Mouse (Mus musculus): ENCODE results near the gene Pax7.

- TF ChIP-seq CTCF (IDR thresholded peaks at IDR 0.05; ENCODE audit: extremely low read depth, insufficient read length, insufficient replicate concordance, low read depth, low read length): no peak
- TF ChIP-seq POLR2A (IDR thresholded peaks at IDR 0.05; ENCODE audit: low read depth, low read length): no peak
Observed at GRCm38 (mm10) chr4:139823138-139823869, 10.0 kb downstream of the Pax7 start.
